Mouse (Mus musculus) liver, postnatal 0 days (tissue): ENCODE data around the gene Olfr95. TPM values are rescaled to one million over a fixed set of nuclear protein-coding genes. Genes with fewer than 3 reads are reported as not detected.

Experiments
- ATAC-seq: fragments of 200-750 bp; cut with Nextera tagmentation; 2 replicates; pipeline ENCODE4 v1.8.0; 2017; ENCODE audit warnings: mild to moderate bottlenecking, moderate library complexity
- DNase-seq: peaks from one replicate; pipeline ENCODE4 v3.0.0-alpha.2; 2016
- H3K27ac ChIP-seq: fragments of 300-500 bp; sonication (generic); 2 replicates; pipeline ENCODE4 v1.5.1; 2014; ENCODE audit warnings: antibody characterized with exemption, moderate library complexity, mild to moderate bottlenecking, low read depth
- H3K27me3 ChIP-seq: fragments of 300-500 bp; sonication (generic); 2 replicates; pipeline ENCODE4 v1.6.1; 2014; ENCODE audit warnings: low read length, control low read depth, mixed read lengths; ENCODE audit not compliant: insufficient read depth
- H3K36me3 ChIP-seq: fragments of 300-500 bp; sonication (generic); replicated peaks from 2 replicates; pipeline ENCODE4 v1.6.1; 2014; ENCODE audit warnings: mild to moderate bottlenecking, control low read depth, low read length, moderate library complexity, mixed read lengths; ENCODE audit not compliant: insufficient read depth
- H3K4me1 ChIP-seq: fragments of 300-500 bp; sonication (generic); 2 replicates; pipeline ENCODE4 v1.6.1; 2014; ENCODE audit warnings: antibody characterized with exemption, mild to moderate bottlenecking, control low read depth; ENCODE audit not compliant: insufficient read depth
- H3K4me2 ChIP-seq: fragments of 300-500 bp; sonication (generic); 2 replicates; pipeline ENCODE4 v1.6.1; 2014; ENCODE audit warnings: low read depth, mild to moderate bottlenecking, low read length, moderate library complexity, mixed read lengths
- H3K4me3 ChIP-seq: fragments of 300-500 bp; sonication (generic); 2 replicates; pipeline ENCODE4 v1.5.1; 2014; ENCODE audit warnings: low read depth, low read length
- H3K9ac ChIP-seq: fragments of 300-500 bp; sonication (generic); replicated peaks from 2 replicates; pipeline ENCODE4 v1.6.1; 2014; ENCODE audit warnings: mild to moderate bottlenecking, moderate library complexity
- H3K9me3 ChIP-seq: fragments of 300-500 bp; sonication (generic); 2 replicates; pipeline ENCODE4 v1.6.1; 2016; ENCODE audit warnings: mild to moderate bottlenecking, control low read depth, low read length, mixed read lengths
- CTCF ChIP-seq: sonication (generic); IDR thresholded peaks from 2 replicates; pipeline ENCODE4 v1.5.1; 2016; ENCODE audit warnings: antibody characterized with exemption, low read depth
- EP300 ChIP-seq: IDR thresholded peaks from 2 replicates; pipeline ENCODE4 v1.6.1; 2016; ENCODE audit warnings: antibody characterized with exemption, low read depth, mild to moderate bottlenecking
- WGBS: fragments of 180-500 bp; shearing (Covaris S2); extraction: QIAGEN DNeasy Blood & Tissue Kit; methylation state at CpG from one replicate; pipeline ENCODE4 v1.1.7; 2014; ENCODE audit not compliant: insufficient replicate concordance; 5-methylcytosine and 5-hydroxymethylcytosine counted together
- polyA plus RNA-seq: library from polyadenylated mRNA; unstranded; fragments of >200 nt; fragmentation: Nextera tagmentation; extraction: Ambion mirVana; gene quantifications from 2 replicates; pipeline ENCODE4 v1.2.1, GENCODE M21; 2015

Olfr95 gene
- polyA plus RNA-seq, 1 experiment from 2014 or later: not detected

DNA sequence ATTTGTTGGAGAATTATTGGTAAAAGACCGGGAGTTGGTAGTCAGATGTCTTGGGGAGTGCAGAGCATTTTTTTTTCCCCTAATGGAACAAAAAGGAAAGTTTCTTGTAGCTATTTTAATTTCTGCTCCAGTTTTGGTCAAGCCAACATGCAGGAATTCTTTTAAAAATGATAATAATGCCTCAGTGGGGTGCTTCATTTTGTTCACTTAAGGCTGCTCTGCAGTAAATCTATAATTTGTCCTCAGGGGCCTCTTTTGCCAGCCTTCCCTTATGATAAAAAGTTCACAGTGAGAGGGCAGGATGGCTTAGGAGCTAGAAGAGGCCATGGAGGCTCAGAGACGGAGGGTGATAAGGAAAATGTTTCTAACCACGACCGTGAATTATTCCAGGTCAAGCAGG, 6.9 kb upstream of the Olfr95 start, which contains the start of gene Olfr96:
Olfr96 (plus strand) TSS at position 301 of the 400 bp plus-strand sequence.
- Histone ChIP-seq H3K9me3 (no peaks in the 10 kb centered on the region), H3K4me2 (no peak within 1 kb of the TSS), H3K36me3 (no peaks in the 10 kb centered on the region), H3K9ac (no peak within 1 kb of the TSS), H3K4me3 (no peak within 1 kb of the TSS), H3K27me3 (no peaks in the 10 kb centered on the region), H3K27ac (no peak within 1 kb of the TSS), H3K4me1 (no peaks in the 10 kb centered on the region)
- ATAC-seq (no peak), DNase-seq (no peak)
- TF ChIP-seq CTCF: no peak
- TF ChIP-seq EP300: no peak
- WGBS: 39% methylated on average over 4 of the region's 4 CpGs

DNA sequence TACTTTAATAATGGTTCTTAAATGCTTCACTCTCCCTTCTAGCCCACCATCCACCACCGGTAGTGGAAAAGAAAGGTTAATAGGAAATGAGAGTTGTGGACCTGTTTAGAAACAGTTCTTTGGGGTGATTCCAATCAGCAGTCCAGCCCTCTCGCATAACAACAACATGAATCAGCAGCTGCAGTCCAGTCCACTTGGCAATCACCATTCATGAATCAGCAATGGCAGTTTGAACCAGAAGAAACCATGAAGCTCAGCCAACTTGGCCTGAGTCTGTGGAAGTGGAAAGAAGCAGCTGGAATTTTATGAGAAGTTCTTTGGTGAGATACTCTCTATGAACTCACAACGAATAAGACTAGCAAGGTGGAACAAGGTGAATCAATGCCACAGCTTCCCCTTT, 5.6 kb upstream of the Olfr95 start:
- ATAC-seq (no peak), DNase-seq (no peak)
- Histone ChIP-seq H3K27ac (no peak overlapping the region), H3K36me3 (no peaks in the 10 kb centered on the region), H3K4me2 (no peak overlapping the region), H3K9me3 (no peaks in the 10 kb centered on the region), H3K27me3 (no peaks in the 10 kb centered on the region), H3K4me1 (no peaks in the 10 kb centered on the region), H3K9ac (no peak overlapping the region), H3K4me3 (no peak overlapping the region)
- 71% methylated on average over 3 of the region's 3 CpGs for WGBS
- no peak for TF ChIP-seq CTCF
- no peak for TF ChIP-seq EP300

DNA sequence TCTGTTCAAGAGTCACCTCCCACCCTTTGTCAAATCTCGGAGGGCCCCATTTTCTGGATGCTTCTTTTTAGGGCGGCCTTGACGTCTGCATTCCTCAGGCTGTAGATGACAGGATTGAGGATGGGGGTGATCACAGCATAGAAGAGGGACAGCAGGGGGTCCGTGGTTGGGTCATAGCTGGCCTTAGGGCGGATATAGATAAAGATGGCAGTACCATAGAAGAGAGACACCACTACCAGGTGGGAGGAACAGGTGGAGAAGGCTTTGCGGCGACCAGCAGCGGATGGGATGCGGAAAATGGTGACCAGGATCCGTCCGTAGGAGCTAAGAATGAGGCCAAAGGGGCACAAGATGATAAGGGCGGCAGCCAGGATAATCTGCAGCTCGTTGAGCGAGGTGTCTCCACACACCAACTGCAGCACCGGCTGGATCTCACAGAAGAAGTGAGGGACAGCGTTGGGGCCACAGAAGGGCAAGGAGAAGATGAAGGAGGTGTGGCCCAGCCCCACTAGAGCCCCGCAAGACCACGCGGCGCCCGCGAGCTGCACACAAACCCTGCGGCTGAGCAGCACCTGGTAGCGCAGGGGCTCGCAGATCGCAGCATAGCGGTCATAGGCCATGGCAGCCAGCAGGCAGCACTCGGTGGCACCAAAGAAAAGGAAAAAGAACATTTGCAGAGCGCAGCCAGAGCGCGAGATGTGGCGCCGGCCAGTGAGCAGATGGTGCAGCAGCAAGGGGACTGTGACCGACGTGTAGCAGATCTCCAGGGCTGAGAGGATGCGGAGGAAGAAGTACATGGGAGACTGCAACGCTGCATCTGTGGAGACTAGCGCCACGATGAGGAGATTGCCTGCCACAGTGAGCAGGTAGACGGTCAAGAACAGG, 1.8 kb downstream of the Olfr95 start:
- H3K4me1 ChIP-seq: no peaks in the 10 kb centered on the region
- H3K4me3 ChIP-seq: no peak overlapping the region
- H3K9ac ChIP-seq: no peak overlapping the region
- no peaks in the 10 kb centered on the region for H3K36me3 ChIP-seq
- no peaks in the 10 kb centered on the region for H3K9me3 ChIP-seq
- no peak overlapping the region for H3K27ac ChIP-seq
- H3K4me2 ChIP-seq: no peak overlapping the region
- 18% methylated on average over 40 of the region's 40 CpGs for WGBS
- peaks cover 11% of the 10 kb centered on the region for H3K27me3 ChIP-seq
- no peak for TF ChIP-seq CTCF
- no peak for TF ChIP-seq EP300
- DNase-seq (no peak), ATAC-seq (no peak)

DNA sequence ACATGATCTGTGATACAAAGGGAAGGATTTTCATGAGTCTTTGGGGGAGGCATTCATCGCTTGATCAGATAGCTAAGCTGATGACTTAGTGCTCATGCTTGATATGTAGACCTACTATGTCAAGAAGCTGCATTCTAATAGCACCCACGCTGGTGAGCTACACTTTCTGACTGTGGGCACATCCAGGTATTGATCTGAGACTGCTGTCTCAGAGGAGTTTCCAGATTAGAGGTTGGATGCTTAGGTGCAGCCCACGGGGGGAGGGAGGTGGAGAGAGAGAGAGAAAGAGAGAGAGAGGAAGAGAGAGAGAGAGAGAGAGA, 9.0 kb downstream of the Olfr95 start:
- Histone ChIP-seq H3K27me3 (no peaks in the 10 kb centered on the region), H3K4me1 (no peaks in the 10 kb centered on the region), H3K4me3 (no peak overlapping the region), H3K27ac (no peak overlapping the region), H3K4me2 (no peak overlapping the region), H3K9ac (no peak overlapping the region), H3K9me3 (no peaks in the 10 kb centered on the region), H3K36me3 (no peaks in the 10 kb centered on the region)
- TF ChIP-seq CTCF (no peak), EP300 (no peak)
- WGBS: 27% methylated on average over 3 of the region's 3 CpGs
- ATAC-seq: no peak
- no peak for DNase-seq

DNA sequence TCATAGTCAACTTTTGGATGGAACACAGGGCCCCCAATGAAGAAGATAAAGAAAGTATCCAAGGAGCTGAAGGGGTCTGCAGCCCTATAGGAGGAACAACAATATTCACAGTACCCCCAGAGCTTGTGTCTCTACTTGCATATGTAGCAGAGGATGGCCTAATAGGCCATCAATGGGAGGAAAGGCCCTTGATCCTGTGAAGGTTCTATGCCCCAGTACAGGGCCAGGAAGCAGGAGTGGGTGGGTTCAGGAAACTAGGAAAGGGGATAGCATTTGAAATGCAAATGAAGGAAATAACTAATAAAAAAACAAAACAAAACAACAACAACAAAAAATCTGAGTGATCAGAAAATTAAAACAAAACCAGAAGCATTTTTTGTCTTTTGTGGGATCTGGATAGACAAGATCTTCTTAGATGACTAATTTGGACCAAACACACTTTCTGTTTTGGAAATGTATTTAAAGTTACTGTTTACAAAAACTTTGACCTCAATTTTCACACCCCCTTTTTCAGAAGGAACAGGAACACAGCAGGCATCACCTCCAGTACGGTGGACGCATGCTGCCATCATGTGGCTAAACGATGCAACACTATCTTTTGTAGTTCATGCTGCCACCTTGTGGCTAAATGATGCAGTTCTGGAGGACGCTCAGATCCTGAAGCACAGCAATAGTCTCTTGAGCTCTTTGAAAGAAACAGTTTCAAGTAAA, 9.6 kb downstream of the Olfr95 start:
- ATAC-seq: peak; percentile 66
- Histone ChIP-seq H3K4me3 (no peak overlapping the region), H3K27me3 (peaks cover 4% of the 10 kb centered on the region; the same call in 1 of the 2 replicates), H3K9me3 (no peaks in the 10 kb centered on the region), H3K4me1 (no peaks in the 10 kb centered on the region), H3K4me2 (no peak overlapping the region), H3K36me3 (no peaks in the 10 kb centered on the region), H3K27ac (no peak overlapping the region), H3K9ac (no peak overlapping the region)
- TF ChIP-seq CTCF (peak; percentile 99), EP300 (no peak)
- peak; percentile 75 for DNase-seq
- WGBS: 2% methylated on average over 4 of the region's 4 CpGs

DNA sequence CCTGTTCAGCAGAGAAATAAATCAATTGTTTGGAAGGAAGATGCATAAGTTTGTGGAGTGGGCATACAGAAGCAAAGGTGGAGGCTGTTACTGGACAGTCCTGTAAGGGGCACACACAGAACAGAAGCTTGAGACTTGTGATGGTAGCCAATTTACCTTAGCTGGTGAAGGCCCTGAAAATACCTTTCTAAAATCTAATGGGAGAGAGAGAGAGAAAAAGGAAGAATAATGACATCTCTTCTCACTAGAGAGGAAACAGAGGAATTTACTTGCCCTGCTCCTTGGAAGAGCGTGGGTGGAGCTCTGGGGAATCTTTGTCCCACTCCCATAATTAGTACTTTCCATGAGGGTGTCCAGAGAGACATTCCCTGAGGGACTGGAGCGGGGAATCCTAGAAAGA, 12.0 kb downstream of the Olfr95 start, which contains the start of gene Olfr94:
Olfr94 (minus strand) TSS at position 101 of the 400 bp plus-strand sequence.
- Histone ChIP-seq H3K27ac (no peak within 1 kb of the TSS), H3K4me3 (no peak within 1 kb of the TSS), H3K36me3 (no peaks in the 10 kb centered on the region), H3K4me2 (no peak within 1 kb of the TSS), H3K4me1 (no peaks in the 10 kb centered on the region), H3K27me3 (peaks cover 27% of the 10 kb centered on the region), H3K9me3 (no peaks in the 10 kb centered on the region), H3K9ac (no peak within 1 kb of the TSS)
- TF ChIP-seq EP300 (no peak), CTCF (no peak)
- no peak for DNase-seq
- ATAC-seq: no peak
- WGBS: 74% methylated on average over 2 of the region's 2 CpGs
